ENCODE assay signal across 8 mouse cellular contexts in genomic region chr11:50131801-50132201, GRCm38 (mm10). TPM values are rescaled to one million over a fixed set of nuclear protein-coding genes. Genes with fewer than 3 reads are reported as not detected.
DNase-seq lines count a peak whose midpoint lies in the region; ATAC-seq lines count a peak whose summit lies in the region.

No protein-coding gene starts in this region.

- ATAC-seq in erythroblast, adult 5-6 weeks (replicated peaks; ENCODE audit: low FRiP score, poor library complexity, severe bottlenecking) = no peak; the same call in 1 of the 2 replicates
- ATAC-seq in intestine, embryonic 14.5 days (replicated peaks; ENCODE audit: low FRiP score, low TSS enrichment, low read depth) = no peak
- 0 out of 2 replicates have a peak, but pooled peaks have one; percentile 11 for ATAC-seq in midbrain, embryonic 14.5 days (ENCODE audit: low FRiP score, low TSS enrichment)

- peaks cover 50% of the 10 kb centered on the region for H3K4me1 ChIP-seq in erythroblast, embryonic 14.5 days (ENCODE audit: control insufficient read depth)
- H3K4me1 ChIP-seq in intestine, embryonic 14.5 days (replicated peaks; ENCODE audit: control insufficient read depth, insufficient read depth, low read length) = peaks cover 13% of the 10 kb centered on the region
- H3K4me1 ChIP-seq in midbrain, embryonic 14.5 days (ENCODE audit: control insufficient read depth, insufficient read depth, low read length) = peaks cover 9% of the 10 kb centered on the region

- peak; percentile 21 for DNase-seq in thymus, postnatal 0 days (ENCODE audit: low spot score)
- no peak for DNase-seq in thymus, postnatal 10 days (ENCODE audit: low spot score in 2 of 2)
- peak; percentile 73 for DNase-seq in intestine, embryonic 14.5 days (ENCODE audit: low spot score)
- peak; percentile 42 for DNase-seq in midbrain, embryonic 14.5 days
- DNase-seq in right cerebral cortex, postnatal 14 days = no peak
- DNase-seq in adrenal gland, postnatal 36 days = no peak

- H3K27me3 ChIP-seq in erythroblast, embryonic 14.5 days (ENCODE audit: control insufficient read depth) = no peaks in the 10 kb centered on the region
- H3K27me3 ChIP-seq in intestine, embryonic 14.5 days (replicated peaks; ENCODE audit: control insufficient read depth, insufficient read depth, low read length) = no peaks in the 10 kb centered on the region
- H3K27me3 ChIP-seq in midbrain, embryonic 14.5 days (ENCODE audit: control insufficient read depth, insufficient read depth, low read length) = no peaks in the 10 kb centered on the region

- H3K27ac ChIP-seq in intestine, embryonic 14.5 days (ENCODE audit: low read depth) = no peak overlapping the region
- H3K27ac ChIP-seq in midbrain, embryonic 14.5 days (replicated peaks; ENCODE audit: low read depth, low read length) = peak overlapping the region; percentile 94

- H3K36me3 ChIP-seq in erythroblast, embryonic 14.5 days (ENCODE audit: control insufficient read depth) = peaks cover 13% of the 10 kb centered on the region
- H3K36me3 ChIP-seq in intestine, embryonic 14.5 days (ENCODE audit: control insufficient read depth, insufficient read depth, low read length) = peaks cover 13% of the 10 kb centered on the region
- peaks cover 16% of the 10 kb centered on the region for H3K36me3 ChIP-seq in midbrain, embryonic 14.5 days (ENCODE audit: control insufficient read depth, insufficient read depth, low read length)

- H3K9ac ChIP-seq in intestine, embryonic 14.5 days (ENCODE audit: low read length) = peak overlapping the region; percentile 98
- peak overlapping the region; percentile 98 for H3K9ac ChIP-seq in midbrain, embryonic 14.5 days (replicated peaks; ENCODE audit: low read length)

- H3K9me3 ChIP-seq in erythroblast, embryonic 14.5 days (ENCODE audit: control insufficient read depth, low read length) = no peaks in the 10 kb centered on the region
- no peaks in the 10 kb centered on the region for H3K9me3 ChIP-seq in intestine, embryonic 14.5 days (ENCODE audit: control insufficient read depth, low read length)
- no peaks in the 10 kb centered on the region for H3K9me3 ChIP-seq in midbrain, embryonic 14.5 days (ENCODE audit: control insufficient read depth, low read length)

- H3K4me2 ChIP-seq in intestine, embryonic 14.5 days (ENCODE audit: low read length) = peak overlapping the region; percentile 76
- peak overlapping the region; percentile 81 for H3K4me2 ChIP-seq in midbrain, embryonic 14.5 days (ENCODE audit: low read length)

- WGBS in intestine, embryonic 14.5 days = 17% methylated on average over 10 of the region's 10 CpGs
- 11% methylated on average over 10 of the region's 10 CpGs for WGBS in midbrain, embryonic 14.5 days

- H3K4me3 ChIP-seq in erythroblast, embryonic 14.5 days (replicated peaks) = peak overlapping the region; percentile 80
- H3K4me3 ChIP-seq in intestine, embryonic 14.5 days (ENCODE audit: low read depth, low read length) = peak overlapping the region; percentile 74
- peak overlapping the region; percentile 88 for H3K4me3 ChIP-seq in midbrain, embryonic 14.5 days (replicated peaks; ENCODE audit: low read depth, low read length)

RNA-seq across cellular contexts. Expression of gene Tbc1d9b, which starts 0.6 kb away (rescaled TPM):
- 1.5 and 1.6 TPM in 2 replicates for polyA plus RNA-seq in erythroblast, embryonic 14.5 days (2012)
- 6.1 and 12.5 TPM in 2 replicates for total RNA-seq in erythroblast, adult 5-6 weeks (2015; ENCODE audit: low replicate concordance)
- total RNA-seq in erythroblast, adult 5-6 weeks (2017; ENCODE audit: low replicate concordance) = 15.9 and 30.5 TPM in 2 replicates
- 25.5 and 27.7 TPM in 2 replicates for polyA plus RNA-seq in thymus, postnatal 0 days (2015; fragmentation: Nextera tagmentation; extraction: Ambion mirVana)
- polyA plus RNA-seq in intestine, embryonic 14.5 days (2014; fragmentation: Nextera tagmentation; extraction: Ambion mirVana) = 37.3 and 41.4 TPM in 2 replicates
- polyA plus RNA-seq in midbrain, embryonic 14.5 days (2014; fragmentation: Nextera tagmentation; extraction: Ambion mirVana) = 26.1 and 35.4 TPM in 2 replicates
- 100 to 1,000 TPM; 121 to 155 TPM for total RNA-seq in adrenal gland, postnatal 36 days (2021)

RNA-seq across cellular contexts. Expression of gene Mrnip, which starts 42.4 kb away (rescaled TPM):
- 0.79 and 1.3 TPM in 2 replicates for polyA plus RNA-seq in erythroblast, embryonic 14.5 days (2012)
- total RNA-seq in erythroblast, adult 5-6 weeks (2015; ENCODE audit: low replicate concordance) = 6.7 and 9.8 TPM in 2 replicates
- total RNA-seq in erythroblast, adult 5-6 weeks (2017; ENCODE audit: low replicate concordance) = 2.8 and 4.0 TPM in 2 replicates
- polyA plus RNA-seq in thymus, postnatal 0 days (2015; fragmentation: Nextera tagmentation; extraction: Ambion mirVana) = 13.1 and 15.3 TPM in 2 replicates
- polyA plus RNA-seq in intestine, embryonic 14.5 days (2014; fragmentation: Nextera tagmentation; extraction: Ambion mirVana) = 15.6 and 18.1 TPM in 2 replicates
- 37.0 and 38.8 TPM in 2 replicates for polyA plus RNA-seq in midbrain, embryonic 14.5 days (2014; fragmentation: Nextera tagmentation; extraction: Ambion mirVana)
- 10 to 100 TPM in 1 of 2 experiments, 1 to 10 TPM in 1; 7.4 to 10.9 TPM for total RNA-seq in adrenal gland, postnatal 36 days (2021)

Comparison
In these comparisons a context has a peak if more than half of its experiments do, and no peak if none do; other contexts are left out.
1. DNase-seq: peak in thymus, postnatal 0 days (single experiment), intestine, embryonic 14.5 days (single experiment) and midbrain, embryonic 14.5 days (single experiment); none in thymus, postnatal 10 days (0 of 2), right cerebral cortex, postnatal 14 days (single experiment) and adrenal gland, postnatal 36 days (0 of 2).
2. RNA of gene Tbc1d9b, which starts 0.6 kb away (polyA plus RNA-seq): 37.3 to 41.4 TPM in intestine, embryonic 14.5 days, 26.1 to 35.4 TPM in midbrain, embryonic 14.5 days and 25.5 to 27.7 TPM in thymus, postnatal 0 days; 1.5 to 1.6 TPM in erythroblast, embryonic 14.5 days; every median in the first group is over 10 times any median in the second.
3. Peak in every context shown above with its lines, with median percentiles within 50 percentile points of each other: H3K4me3 ChIP-seq.